Mouse (Mus musculus) ES-E14 (cell line): ENCODE results near the gene Zbtb22. TPM values are rescaled to one million over a fixed set of nuclear protein-coding genes. Genes with fewer than 3 reads are reported as not detected.

Experiments
- DNase-seq: peaks from one replicate; pipeline ENCODE4 v3.0.0-alpha.2; 2013; ENCODE audit warnings: low read depth, low spot score
- H3K27ac ChIP-seq: 2 replicates; pipeline ENCODE4 v1.5.1; 2012; ENCODE audit warnings: low read depth, mild to moderate bottlenecking, low read length, moderate library complexity, mixed read lengths; ENCODE audit not compliant: poor library complexity, insufficient read depth, severe bottlenecking
- H3K36me3 ChIP-seq: 2 replicates; pipeline ENCODE4 v1.6.1; 2012; ENCODE audit warnings: mild to moderate bottlenecking, low read length, moderate library complexity, mixed read lengths; ENCODE audit not compliant: control insufficient read depth, poor library complexity, insufficient read depth, severe bottlenecking
- H3K4me1 ChIP-seq, 2 experiments: fragments of 150-350 bp in 1 of 2; sonication (generic) in 1 of 2; 2 replicates each; pipeline ENCODE4 v1.6.1; 2012; ENCODE audit warnings: low read length in 2 of 2, mild to moderate bottlenecking in 1 of 2, mixed read lengths in 1 of 2; ENCODE audit not compliant: control insufficient read depth in 2 of 2, insufficient read depth in 2 of 2, poor library complexity in 1 of 2
- H3K4me3 ChIP-seq, 2 experiments: fragments of 150-350 bp in 1 of 2; sonication (generic) in 1 of 2; 2 replicates each; pipeline ENCODE4 v1.5.1; 2012; ENCODE audit warnings: low read length in 2 of 2, low read depth in 1 of 2, mild to moderate bottlenecking in 1 of 2, mixed read lengths in 1 of 2; ENCODE audit not compliant: insufficient read depth in 1 of 2, poor library complexity in 1 of 2, severe bottlenecking in 1 of 2
- H3K9ac ChIP-seq: 2 replicates; pipeline ENCODE4 v1.6.1; 2012; ENCODE audit warnings: low read depth, mild to moderate bottlenecking, low read length, mixed read lengths; ENCODE audit not compliant: poor library complexity, insufficient read depth, severe bottlenecking
- H3K9me3 ChIP-seq: fragments of 150-350 bp; sonication (generic); 2 replicates; pipeline ENCODE4 v1.6.1; 2012; ENCODE audit warnings: low read depth, mild to moderate bottlenecking, low read length; ENCODE audit not compliant: control insufficient read depth, insufficient read depth
- CHD2 ChIP-seq: IDR thresholded peaks from 2 replicates; pipeline ENCODE4 v1.6.1; 2014; ENCODE audit warnings: mild to moderate bottlenecking, low read depth, low read length, inconsistent platforms
- HCFC1 ChIP-seq: IDR thresholded peaks from 2 replicates; pipeline ENCODE4 v1.6.1; 2012; ENCODE audit warnings: low read length, inconsistent platforms, borderline replicate concordance; ENCODE audit not compliant: insufficient read depth
- MAFK ChIP-seq: IDR thresholded peaks from 2 replicates; pipeline ENCODE4 v1.6.1; 2014; ENCODE audit warnings: mild to moderate bottlenecking, low read depth, low read length, inconsistent platforms; ENCODE audit not compliant: insufficient read depth
- ZC3H11A ChIP-seq: IDR thresholded peaks from 2 replicates; pipeline ENCODE4 v1.6.1; 2012; ENCODE audit warnings: low read depth, mild to moderate bottlenecking, inconsistent platforms, low read length, borderline replicate concordance
- ZNF384 ChIP-seq: IDR thresholded peaks from 2 replicates; pipeline ENCODE4 v1.6.1; 2012; ENCODE audit warnings: low read depth, low read length, inconsistent platforms
- in situ Hi-C, 2 experiments: fragments of 600-800 bp; cut with MboI; formaldehyde crosslinking; loops; one replicate each; pipeline ENCODE4 v1.15.1; 2025; ENCODE audit warnings: low sequenced_read_pairs in 2 of 2, inconsistent platforms in 1 of 2; ENCODE audit not compliant: unreplicated experiment in 2 of 2
- total RNA-seq: library from RNA; depleted of rRNA; stranded (reverse); fragments of 300-350 nt; gene quantifications from 2 replicates; pipeline ENCODE4 v1.2.3, GENCODE M21; 2012

Gene Zbtb22
- total RNA-seq, 1 experiment: 32.8 TPM

GRCm38 (mm10) chr17:33940206-33940805, 24.6 kb downstream of the Zbtb22 start, which contains the start of the genes Pfdn6 and Wdr46:
Gene Pfdn6 (minus strand): TSS chr17:33940343.
Gene Wdr46 (plus strand): TSS chr17:33940660.
- Histone ChIP-seq H3K9me3 (no peaks in the 10 kb centered on the region), H3K4me1 (peaks cover 3 to 14% of the 10 kb centered on the region in 2 experiments; a peak in 2 of 4 replicates), H3K4me3 (peak within 1 kb of the TSS; percentile 87 to 96), H3K36me3 (peaks cover 48% of the 10 kb centered on the region), H3K9ac (peak within 1 kb of the TSS; percentile 93), H3K27ac (0 out of 2 replicates have a peak within 1 kb of the TSS, but pooled peaks have one; percentile 20)
- peak; percentile 92 for DNase-seq
- TF ChIP-seq HCFC1 (peak; percentile 95), CHD2 (peak; percentile 86), MAFK (no peak)
- in situ Hi-C loops: no loop called here

GRCm38 (mm10) chr17:33940981-33941380, 25.3 kb downstream of the Zbtb22 start:
- H3K4me3 ChIP-seq: peak overlapping the region; percentile 87 to 96
- peaks cover 3 to 11% of the 10 kb centered on the region in 2 experiments; a peak in 2 of 4 replicates for H3K4me1 ChIP-seq
- no peak overlapping the region for H3K27ac ChIP-seq
- no peaks in the 10 kb centered on the region for H3K9me3 ChIP-seq
- H3K9ac ChIP-seq: peak overlapping the region; percentile 88
- in situ Hi-C loops: no loop called here
- TF ChIP-seq ZNF384 (no peak), HCFC1 (no peak), CHD2 (no peak), ZC3H11A (no peak), MAFK (no peak)
- no peak for DNase-seq
- peaks cover 43% of the 10 kb centered on the region for H3K36me3 ChIP-seq

- Histone ChIP-seq H3K9me3 (no peaks in the 10 kb centered on the region), H3K4me1 (peaks cover 3 to 11% of the 10 kb centered on the region in 2 experiments; a peak in 2 of 4 replicates), H3K36me3 (peaks cover 46% of the 10 kb centered on the region), H3K9ac (peak overlapping the region; percentile 88), H3K27ac (no peak overlapping the region), H3K4me3 (peak overlapping the region; percentile 87 to 96)
- no peak for DNase-seq
- in situ Hi-C loops: no loop called here
- no peak for TF ChIP-seq ZNF384
- TF ChIP-seq MAFK: no peak
- no peak for TF ChIP-seq CHD2
- no peak for TF ChIP-seq HCFC1
- TF ChIP-seq ZC3H11A: no peak
Observed at GRCm38 (mm10) chr17:33941381-33941780, 25.7 kb downstream of the Zbtb22 start.

GRCm38 (mm10) chr17:33943454-33943853, 27.8 kb downstream of the Zbtb22 start:
- in situ Hi-C loops: no loop called here
- Histone ChIP-seq H3K4me1 (peaks cover 3 to 11% of the 10 kb centered on the region in 2 experiments; a peak in 2 of 4 replicates), H3K9me3 (no peaks in the 10 kb centered on the region), H3K36me3 (peaks cover 42% of the 10 kb centered on the region), H3K27ac (no peak overlapping the region), H3K9ac (no peak overlapping the region), H3K4me3 (no peak overlapping the region)
- DNase-seq: no peak
- TF ChIP-seq CHD2 (no peak), ZC3H11A (no peak), MAFK (no peak), HCFC1 (no peak), ZNF384 (no peak)
